Mouse (Mus musculus) limb, embryonic 12.5 days (tissue): Measurements from ENCODE around the gene Zfp553. TPM values are rescaled to one million over a fixed set of nuclear protein-coding genes. Genes with fewer than 3 reads are reported as not detected.

Experiments
- ATAC-seq: fragments of 200-750 bp; cut with Nextera tagmentation; 2 replicates; pipeline ENCODE4 v1.8.0; 2017; ENCODE audit warnings: low read depth, moderate TSS enrichment; ENCODE audit not compliant: insufficient number of reproducible peaks, insufficient read depth, low FRiP score, low TSS enrichment
- H3K27ac ChIP-seq: fragments of 300-500 bp; sonication (generic); 2 replicates; pipeline ENCODE4 v1.5.1; 2016; ENCODE audit warnings: mild to moderate bottlenecking, moderate library complexity
- H3K27me3 ChIP-seq: fragments of 300-500 bp; sonication (generic); 2 replicates; pipeline ENCODE4 v1.6.1; 2016; ENCODE audit warnings: mild to moderate bottlenecking, moderate library complexity
- H3K36me3 ChIP-seq: fragments of 300-500 bp; sonication (generic); 2 replicates; pipeline ENCODE4 v1.6.1; 2016; ENCODE audit warnings: mild to moderate bottlenecking, moderate library complexity
- H3K4me1 ChIP-seq: fragments of 300-500 bp; sonication (generic); replicated peaks from 2 replicates; pipeline ENCODE4 v1.6.1; 2016
- H3K4me2 ChIP-seq: fragments of 300-500 bp; sonication (generic); 2 replicates; pipeline ENCODE4 v1.6.1; 2016; ENCODE audit warnings: mild to moderate bottlenecking, moderate library complexity
- H3K4me3 ChIP-seq: fragments of 300-500 bp; sonication (generic); replicated peaks from 2 replicates; pipeline ENCODE4 v1.5.1; 2016; ENCODE audit warnings: mild to moderate bottlenecking
- H3K9ac ChIP-seq: fragments of 300-500 bp; sonication (generic); replicated peaks from 2 replicates; pipeline ENCODE4 v1.6.1; 2016; ENCODE audit warnings: mild to moderate bottlenecking, moderate library complexity
- H3K9me3 ChIP-seq: fragments of 300-500 bp; sonication (generic); 2 replicates; pipeline ENCODE4 v1.6.1; 2016; ENCODE audit warnings: mild to moderate bottlenecking, moderate library complexity
- WGBS: fragments of 180-500 bp; shearing (Covaris S2); methylation state at CpG from one replicate; pipeline ENCODE4 v1.1.7; 2016; 5-methylcytosine and 5-hydroxymethylcytosine counted together
- polyA plus RNA-seq: library from polyadenylated mRNA; unstranded; fragments of >200 nt; fragmentation: Nextera tagmentation; extraction: Ambion mirVana; gene quantifications from 2 replicates; pipeline ENCODE4 v1.2.1, GENCODE M21; 2016

The Zfp553 gene
- polyA plus RNA-seq, 1 experiment from 2014 or later: 61.9 TPM

GRCm38 (mm10) chr7:127223106-127223505, 9.8 kb upstream of the Zfp553 start:
- Histone ChIP-seq H3K4me3 (no peak overlapping the region), H3K4me2 (no peak overlapping the region), H3K36me3 (peaks cover 9% of the 10 kb centered on the region; the same call in 1 of the 2 replicates), H3K27me3 (no peaks in the 10 kb centered on the region), H3K9ac (no peak overlapping the region), H3K27ac (no peak overlapping the region), H3K4me1 (no peaks in the 10 kb centered on the region), H3K9me3 (no peaks in the 10 kb centered on the region)
- WGBS: 92% methylated on average over 3 of the region's 3 CpGs
- ATAC-seq: no peak

GRCm38 (mm10) chr7:127223515-127224478, 9.1 kb upstream of the Zfp553 start:
- Histone ChIP-seq H3K9me3 (no peaks in the 10 kb centered on the region), H3K4me2 (no peak overlapping the region), H3K27me3 (no peaks in the 10 kb centered on the region), H3K4me1 (no peaks in the 10 kb centered on the region), H3K4me3 (no peak overlapping the region), H3K27ac (no peak overlapping the region), H3K9ac (no peak overlapping the region), H3K36me3 (peaks cover 13% of the 10 kb centered on the region; the same call in 1 of the 2 replicates)
- WGBS: 84% methylated on average over 6 of the region's 6 CpGs
- no peak for ATAC-seq

GRCm38 (mm10) chr7:127224616-127225015, 8.2 kb upstream of the Zfp553 start:
- ATAC-seq: no peak
- peaks cover 21% of the 10 kb centered on the region for H3K36me3 ChIP-seq
- no peak overlapping the region for H3K27ac ChIP-seq
- no peaks in the 10 kb centered on the region for H3K4me1 ChIP-seq
- no peaks in the 10 kb centered on the region for H3K27me3 ChIP-seq
- no peak overlapping the region for H3K9ac ChIP-seq
- H3K4me3 ChIP-seq: no peak overlapping the region
- WGBS: 89% methylated on average over 6 of the region's 6 CpGs
- no peaks in the 10 kb centered on the region for H3K9me3 ChIP-seq
- no peak overlapping the region for H3K4me2 ChIP-seq

- Histone ChIP-seq H3K27me3 (no peaks in the 10 kb centered on the region), H3K4me1 (peaks cover 6% of the 10 kb centered on the region), H3K36me3 (peaks cover 28% of the 10 kb centered on the region), H3K9me3 (no peaks in the 10 kb centered on the region), H3K27ac (no peak overlapping the region), H3K4me3 (no peak overlapping the region), H3K4me2 (no peak overlapping the region), H3K9ac (no peak overlapping the region)
- 83% methylated on average over 11 of the region's 11 CpGs for WGBS
- ATAC-seq: no peak
Measured at GRCm38 (mm10) chr7:127225147-127225995, 7.5 kb upstream of the Zfp553 start.

- H3K27ac ChIP-seq: no peak overlapping the region
- H3K4me2 ChIP-seq: no peak overlapping the region
- WGBS: 68% methylated on average over 4 of the region's 4 CpGs
- H3K27me3 ChIP-seq: no peaks in the 10 kb centered on the region
- H3K9ac ChIP-seq: no peak overlapping the region
- H3K36me3 ChIP-seq: peaks cover 35% of the 10 kb centered on the region
- peaks cover 19% of the 10 kb centered on the region for H3K4me1 ChIP-seq
- no peak overlapping the region for H3K4me3 ChIP-seq
- H3K9me3 ChIP-seq: no peaks in the 10 kb centered on the region
- ATAC-seq: no peak
Measured at GRCm38 (mm10) chr7:127228615-127229303, 4.1 kb upstream of the Zfp553 start.

GRCm38 (mm10) chr7:127231376-127231775, 1.5 kb upstream of the Zfp553 start:
- Histone ChIP-seq H3K36me3 (peaks cover 51% of the 10 kb centered on the region), H3K9ac (peak overlapping the region; percentile 96)
- no peak for ATAC-seq

GRCm38 (mm10) chr7:127231826-127232621, 837 bp upstream of the Zfp553 start:
- peaks cover 57% of the 10 kb centered on the region for H3K36me3 ChIP-seq
- peak overlapping the region; percentile 90 for H3K4me3 ChIP-seq
- ATAC-seq: no peak
- H3K27ac ChIP-seq: peak overlapping the region; percentile 99
- H3K4me1 ChIP-seq: peaks cover 28% of the 10 kb centered on the region
- H3K9ac ChIP-seq: peak overlapping the region; percentile 96
- 13% methylated on average over 20 of the region's 20 CpGs for WGBS
- H3K4me2 ChIP-seq: peak overlapping the region; percentile 76
- peaks cover 6% of the 10 kb centered on the region; the same call in 1 of the 2 replicates for H3K9me3 ChIP-seq
- H3K27me3 ChIP-seq: no peaks in the 10 kb centered on the region

More at GRCm38 (mm10) chr7:127231376-127231775, 1.5 kb upstream of the Zfp553 start:
- WGBS: 68% methylated on average over 3 of the region's 3 CpGs
- Histone ChIP-seq H3K4me2 (peak overlapping the region; percentile 76), H3K4me1 (peaks cover 28% of the 10 kb centered on the region), H3K27ac (0 out of 2 replicates have a peak overlapping the region, but pooled peaks have one; percentile 99), H3K9me3 (peaks cover 6% of the 10 kb centered on the region; the same call in 1 of the 2 replicates), H3K27me3 (no peaks in the 10 kb centered on the region), H3K4me3 (peak overlapping the region; percentile 90)

GRCm38 (mm10) chr7:127233368-127233749, 498 bp downstream of the Zfp553 start:
- Histone ChIP-seq H3K36me3 (peaks cover 70% of the 10 kb centered on the region), H3K27me3 (no peaks in the 10 kb centered on the region), H3K27ac (peak overlapping the region; percentile 99), H3K9me3 (peaks cover 6% of the 10 kb centered on the region; the same call in 1 of the 2 replicates), H3K4me1 (peaks cover 28% of the 10 kb centered on the region), H3K4me2 (peak overlapping the region; percentile 76), H3K4me3 (peak overlapping the region; percentile 90), H3K9ac (peak overlapping the region; percentile 96)
- WGBS: 1% methylated on average over 27 of the region's 27 CpGs
- ATAC-seq: peak; percentile 41

- H3K4me1 ChIP-seq: peaks cover 28% of the 10 kb centered on the region
- H3K27me3 ChIP-seq: no peaks in the 10 kb centered on the region
- H3K4me3 ChIP-seq: peak overlapping the region; percentile 90
- H3K27ac ChIP-seq: peak overlapping the region; percentile 99
- WGBS: 7% methylated on average over 9 of the region's 9 CpGs
- H3K36me3 ChIP-seq: peaks cover 72% of the 10 kb centered on the region
- peak overlapping the region; percentile 76 for H3K4me2 ChIP-seq
- peaks cover 6% of the 10 kb centered on the region; the same call in 1 of the 2 replicates for H3K9me3 ChIP-seq
- peak overlapping the region; percentile 96 for H3K9ac ChIP-seq
- ATAC-seq: no peak
Measured at GRCm38 (mm10) chr7:127233765-127234164, 904 bp downstream of the Zfp553 start.

- 85% methylated on average over 2 of the region's 2 CpGs for WGBS
- Histone ChIP-seq H3K27ac (no peak overlapping the region), H3K4me3 (peak overlapping the region; percentile 90), H3K27me3 (no peaks in the 10 kb centered on the region), H3K9me3 (peaks cover 6% of the 10 kb centered on the region; the same call in 1 of the 2 replicates), H3K36me3 (peaks cover 69% of the 10 kb centered on the region), H3K4me1 (peaks cover 28% of the 10 kb centered on the region), H3K9ac (no peak overlapping the region), H3K4me2 (peak overlapping the region; percentile 76)
- no peak for ATAC-seq
Measured at GRCm38 (mm10) chr7:127234777-127235176, 1.9 kb downstream of the Zfp553 start.
